Mouse (Mus musculus) left cerebral cortex, adult 8-10 months (tissue): Measurements from ENCODE around the gene Calhm1. TPM values are rescaled to one million over a fixed set of nuclear protein-coding genes. Genes with fewer than 3 reads are reported as not detected.
A peak's percentile ranks its signal among the peaks of the same experiment; 100 is the strongest.

Source experiments
- DNase-seq, 2 experiments: peaks; one replicate each; pipeline ENCODE4 v3.0.0; 2022; ENCODE audit warnings: low spot score in 2 of 2
- total RNA-seq, 4 experiments: library from RNA; stranded (reverse); gene quantifications; 2 replicates each; pipeline ENCODE4 v1.2.4; 2022

Gene Calhm1
- not detected for total RNA-seq

DNA sequence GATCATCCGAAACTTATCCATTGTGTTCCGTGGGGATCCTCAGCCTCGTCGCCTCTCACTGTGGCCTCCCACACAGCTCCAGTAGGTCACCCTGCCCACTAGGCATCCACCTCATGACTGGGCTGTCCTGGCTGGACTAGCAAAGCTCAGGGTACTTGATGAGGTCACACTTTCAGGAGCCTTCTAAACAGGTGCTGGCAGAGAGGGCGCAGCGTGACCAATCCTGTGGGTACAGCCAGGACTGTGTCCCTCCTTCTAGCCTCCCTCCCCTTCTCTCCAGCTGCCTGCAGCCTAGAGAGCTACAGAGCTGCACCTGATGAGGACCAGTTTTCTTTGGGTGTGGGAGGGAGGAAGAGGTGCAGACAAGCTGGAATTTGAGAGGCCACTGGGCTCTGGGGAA, at the start of gene Calhm1:
Calhm1 (minus strand) TSS at position 101 of the 400 bp plus-strand sequence.
- no peak for DNase-seq

DNA sequence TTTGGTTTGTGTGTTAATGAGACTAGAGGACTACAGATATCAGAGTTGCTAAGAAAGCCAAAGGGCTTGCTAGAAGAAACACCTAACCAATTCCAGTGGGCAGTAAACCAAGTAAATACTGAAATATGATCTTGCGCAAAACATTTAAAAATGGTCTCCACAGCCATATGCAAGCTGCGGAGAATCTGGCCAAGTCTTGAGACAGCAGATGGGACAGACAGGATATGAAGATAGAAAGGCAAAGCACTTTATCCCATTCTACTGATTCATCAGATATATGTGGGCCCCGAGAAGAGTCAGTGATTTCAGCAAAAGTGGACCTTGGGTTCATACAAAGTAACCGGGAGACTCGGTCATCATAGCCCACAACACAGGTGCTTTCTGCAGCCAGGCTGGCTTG, 48.1 kb upstream of the Calhm1 start:
- no peak for DNase-seq

DNA sequence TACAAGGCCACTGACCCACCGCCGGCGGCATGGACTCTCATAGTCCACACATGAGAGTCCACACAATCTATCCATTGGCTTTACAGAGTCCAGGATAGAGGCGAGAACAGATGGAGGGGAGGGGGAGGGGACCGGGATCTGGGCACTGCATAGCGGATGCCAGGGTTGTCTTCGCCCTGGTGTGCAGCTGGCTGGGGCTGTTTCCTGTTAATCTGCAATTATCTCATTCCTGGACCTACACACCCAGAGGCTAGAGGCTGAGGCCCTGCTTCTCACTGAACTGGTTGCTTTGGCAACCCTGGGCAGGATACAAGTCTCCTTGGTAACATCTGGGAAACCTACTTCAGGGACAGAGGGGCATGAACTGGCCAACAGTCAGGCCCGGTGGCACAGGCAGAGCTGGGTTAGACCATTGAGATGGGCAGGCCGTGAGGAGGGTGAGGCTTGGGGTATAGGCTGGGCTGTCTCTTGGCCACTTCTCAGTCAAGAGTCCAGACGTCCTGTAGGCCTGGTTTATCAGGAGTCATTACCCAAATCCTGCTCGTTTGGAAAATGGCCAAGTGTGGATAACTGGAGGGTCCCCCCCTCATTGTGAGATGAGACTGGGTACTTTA, 44.6 kb upstream of the Calhm1 start:
- DNase-seq, result no peak

DNA sequence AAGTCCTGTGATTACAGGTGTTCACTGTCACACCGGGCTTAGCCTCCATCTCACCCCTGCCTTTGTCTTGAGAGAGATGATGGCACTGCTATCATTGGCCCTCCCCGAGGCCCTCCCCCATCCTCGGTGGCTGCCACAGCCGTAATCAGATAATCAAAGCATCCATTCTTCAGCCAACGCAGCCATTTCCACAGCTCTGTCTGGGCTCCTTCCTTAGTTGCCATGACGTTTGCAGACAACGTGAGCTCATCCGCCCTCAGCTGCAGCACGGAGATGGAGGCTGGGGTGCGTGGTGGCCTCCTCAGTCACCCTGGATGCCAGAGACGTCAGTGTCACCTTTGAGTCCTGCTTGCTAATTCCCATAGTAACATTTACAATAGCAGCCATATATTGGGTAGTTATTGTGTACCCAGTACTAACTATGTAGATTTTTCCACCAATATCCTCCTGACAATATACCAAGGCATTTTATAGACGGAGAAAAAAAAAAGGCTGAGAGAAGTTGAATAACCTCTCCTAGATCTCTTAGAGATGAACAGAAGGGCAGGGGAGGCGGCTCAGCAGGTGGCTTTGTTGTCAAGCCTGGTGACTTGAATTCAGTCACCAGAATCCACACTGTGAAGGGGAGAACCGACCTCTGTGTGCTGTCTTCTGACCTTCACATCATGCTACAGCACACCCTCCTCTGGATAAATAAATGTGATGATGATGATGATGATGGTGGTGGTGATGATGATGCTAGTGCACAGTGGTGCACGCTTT, 42.6 kb upstream of the Calhm1 start:
- no peak for DNase-seq

DNA sequence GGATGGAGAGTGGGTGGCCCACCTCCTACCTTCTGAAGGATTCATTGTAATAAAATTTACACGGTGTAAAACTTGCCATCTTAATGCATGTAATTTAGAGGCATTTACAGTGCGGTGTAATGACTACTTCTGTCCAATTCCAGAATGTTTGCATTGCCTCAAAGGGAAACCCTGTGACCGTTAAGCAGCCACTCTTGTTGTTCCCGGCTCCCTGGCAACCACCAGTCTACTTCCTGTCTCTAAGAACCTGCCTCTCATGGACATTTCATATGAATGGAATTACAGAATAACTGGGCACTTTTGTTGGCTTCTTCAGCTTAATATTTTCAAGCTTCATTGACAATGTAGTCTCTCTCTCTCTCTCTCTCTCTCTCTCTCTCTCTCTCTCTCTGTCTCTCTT, 40.7 kb upstream of the Calhm1 start:
- DNase-seq, result no peak

DNA sequence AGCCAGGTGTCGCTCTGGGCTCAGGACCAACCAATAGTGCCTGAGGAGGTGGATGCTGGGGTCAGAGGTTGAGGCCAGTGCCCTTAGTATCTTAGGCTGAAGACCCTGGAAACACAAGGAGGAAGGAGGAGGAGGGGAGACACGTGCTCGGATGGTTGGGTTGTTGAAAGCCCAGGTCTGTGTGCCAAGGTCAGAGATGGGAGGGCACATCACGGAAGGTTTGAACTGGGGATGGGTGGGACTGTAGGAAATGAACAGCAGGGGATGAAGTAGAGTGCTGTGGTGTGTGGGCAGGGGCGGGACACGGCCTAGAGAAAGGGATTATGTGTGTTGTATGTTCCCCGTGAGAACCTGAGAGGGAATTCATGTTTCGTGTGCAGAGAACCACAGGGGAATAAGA, 40.2 kb upstream of the Calhm1 start:
- no peak for DNase-seq

DNA sequence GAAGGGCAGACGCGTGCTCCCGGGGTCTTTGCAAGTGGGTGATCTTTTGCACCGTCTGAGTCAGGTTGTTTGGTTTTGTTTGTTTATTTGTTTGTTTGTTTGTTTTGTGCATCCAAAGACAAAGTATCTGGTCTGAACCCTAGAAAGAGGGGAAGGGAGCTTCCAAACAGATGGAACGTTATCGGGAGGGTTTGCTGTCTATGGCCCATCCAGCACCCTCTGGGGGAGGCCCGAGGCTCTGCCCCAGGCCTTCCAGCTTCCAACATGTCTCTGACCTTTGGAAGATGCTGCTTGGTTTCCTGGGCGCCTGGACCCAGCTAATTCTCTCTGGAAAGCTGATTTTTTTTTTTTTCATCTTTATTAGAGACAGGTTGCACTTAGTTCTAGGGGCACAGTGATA, 36.0 kb upstream of the Calhm1 start:
- no peak for DNase-seq

DNA sequence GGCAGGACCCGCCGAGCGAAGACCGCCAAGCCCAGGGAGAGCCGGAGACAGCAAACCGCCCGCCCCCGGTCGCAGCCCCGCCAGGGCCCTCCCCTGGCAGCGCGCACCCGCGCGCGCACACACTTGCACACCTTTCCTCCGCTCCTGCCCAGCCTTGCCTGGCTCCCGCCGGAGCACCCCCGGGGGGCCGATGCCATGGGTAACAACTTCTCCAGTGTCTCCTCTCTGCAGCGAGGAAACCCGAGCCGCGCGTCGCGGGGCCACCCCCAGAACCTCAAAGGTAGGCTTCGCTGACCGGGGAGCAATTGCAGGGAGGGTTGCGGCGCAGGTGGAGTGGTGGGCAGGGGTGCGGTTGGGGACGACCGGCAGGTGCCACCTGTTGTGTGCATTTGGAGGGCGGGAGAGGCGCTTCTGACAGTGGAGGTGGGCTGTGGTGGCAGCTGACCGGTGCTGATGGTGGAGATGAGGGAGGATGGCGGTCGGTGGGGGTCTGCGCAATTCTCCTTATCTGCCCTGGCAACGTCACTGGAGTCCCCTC, 35.3 kb upstream of the Calhm1 start:
- DNase-seq, result peak in 1 of 2 experiments; percentile 31

DNA sequence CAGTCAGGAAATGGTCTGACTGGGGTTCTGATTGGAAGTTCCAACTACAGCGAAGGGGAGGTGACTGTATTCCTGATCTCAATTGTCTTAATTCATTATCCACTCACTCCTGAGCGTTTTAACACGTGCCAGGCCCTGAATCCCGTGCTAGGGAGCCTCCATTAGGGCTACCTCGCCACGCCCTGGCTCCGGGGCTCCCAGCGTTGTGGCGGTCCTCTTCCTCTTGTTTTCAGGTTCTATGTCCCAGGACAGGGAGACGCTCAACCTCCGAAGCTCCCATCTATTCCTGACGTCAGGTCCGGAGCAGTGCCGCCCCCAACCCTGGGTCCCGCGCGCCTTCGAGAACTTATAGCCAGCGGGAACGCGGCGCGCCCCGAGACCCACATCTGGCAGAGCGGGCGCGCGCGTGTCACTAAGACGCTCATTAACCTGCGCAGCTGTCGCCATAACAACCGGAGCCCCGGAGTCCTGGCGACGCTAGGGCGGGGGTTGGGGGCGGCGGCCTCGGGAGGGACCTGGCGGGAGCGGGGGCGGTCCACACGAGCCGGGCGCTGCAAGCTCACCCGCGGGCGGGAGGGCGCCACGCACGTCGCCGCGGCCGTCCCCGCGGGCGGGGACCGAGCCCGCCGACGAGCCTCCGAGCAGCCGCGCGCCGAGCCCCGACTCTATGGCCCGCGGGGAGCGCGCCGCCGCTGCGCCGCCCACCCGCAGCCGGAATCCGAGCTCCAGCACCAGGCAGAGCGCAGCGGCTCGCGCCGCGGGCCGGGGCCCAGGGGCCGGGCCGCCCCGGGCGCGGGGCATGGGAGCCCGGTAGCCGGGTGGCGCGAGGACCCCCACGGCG, 34.6 kb upstream of the Calhm1 start, which contains the start of gene Neurl1a:
Neurl1a (plus strand) TSS at position 390 of the 841 bp plus-strand sequence.
- peak; percentile 46 to 73 for DNase-seq

DNA sequence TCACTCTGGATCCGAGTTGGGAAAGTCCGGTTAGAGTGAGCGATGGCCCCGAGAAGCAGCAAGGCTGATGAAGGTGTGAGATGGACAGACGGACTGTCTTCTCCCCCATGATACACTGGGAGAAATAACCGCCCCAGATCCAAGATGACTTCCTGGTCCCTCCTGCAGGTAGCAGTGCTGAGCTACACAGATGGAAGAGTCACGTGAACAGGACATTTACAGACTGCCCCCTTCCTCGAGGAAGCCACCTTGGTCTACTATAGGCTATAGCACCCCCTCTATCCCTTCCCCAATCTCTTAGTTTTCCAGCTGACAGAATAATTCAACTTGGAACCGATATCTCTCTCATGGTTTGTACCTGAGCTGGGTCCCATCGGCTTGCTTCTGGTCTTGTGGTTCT, 33.9 kb upstream of the Calhm1 start:
- DNase-seq, result no peak

DNA sequence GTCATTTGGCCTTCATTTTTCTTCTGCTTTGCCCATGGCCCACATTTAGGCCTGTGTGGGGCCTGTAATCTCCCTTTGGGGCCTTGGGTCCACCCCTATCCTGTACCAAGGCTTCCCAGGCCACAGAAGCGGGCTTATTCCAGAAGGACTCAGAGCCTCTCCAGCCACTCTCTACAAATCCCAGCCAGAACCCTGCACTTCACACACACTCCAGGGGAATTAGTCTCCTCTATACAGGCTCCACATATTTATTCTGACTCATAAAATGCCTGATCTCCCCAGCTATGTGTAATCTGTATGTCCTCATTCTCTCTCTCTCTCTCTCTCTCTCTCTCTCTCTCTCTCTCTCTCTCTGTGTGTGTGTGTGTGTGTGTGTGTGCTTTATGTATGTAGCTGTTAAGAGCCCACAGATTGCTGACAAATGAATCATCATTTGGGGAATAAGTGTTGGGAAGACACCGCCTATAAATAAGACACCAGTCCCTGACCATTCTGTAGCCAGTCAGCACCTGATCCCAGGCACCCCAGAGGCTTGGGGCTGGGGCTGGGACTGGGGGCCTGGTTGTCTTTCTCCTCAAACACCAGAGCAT, 33.0 kb upstream of the Calhm1 start:
- no peak for DNase-seq

DNA sequence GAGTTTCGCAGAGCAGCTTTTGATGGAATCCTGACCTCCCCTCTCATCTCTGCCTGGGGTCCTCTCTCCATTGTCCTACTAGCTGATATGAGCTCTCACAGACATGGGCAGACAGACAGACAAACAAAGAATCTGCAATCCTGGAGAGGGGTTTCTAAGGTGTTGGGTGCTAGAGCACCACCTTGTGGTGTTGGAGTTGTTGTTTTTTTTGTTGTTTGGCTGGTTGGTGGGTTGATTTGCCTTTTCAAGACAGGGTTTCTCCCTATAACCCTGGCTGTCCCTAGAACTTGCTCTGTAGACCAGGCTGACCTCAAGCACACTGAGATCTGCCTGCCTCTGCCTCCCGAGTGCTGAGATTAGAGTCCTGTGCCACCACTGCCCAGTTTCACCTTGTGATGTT, 31.4 kb upstream of the Calhm1 start:
- DNase-seq, result no peak

DNA sequence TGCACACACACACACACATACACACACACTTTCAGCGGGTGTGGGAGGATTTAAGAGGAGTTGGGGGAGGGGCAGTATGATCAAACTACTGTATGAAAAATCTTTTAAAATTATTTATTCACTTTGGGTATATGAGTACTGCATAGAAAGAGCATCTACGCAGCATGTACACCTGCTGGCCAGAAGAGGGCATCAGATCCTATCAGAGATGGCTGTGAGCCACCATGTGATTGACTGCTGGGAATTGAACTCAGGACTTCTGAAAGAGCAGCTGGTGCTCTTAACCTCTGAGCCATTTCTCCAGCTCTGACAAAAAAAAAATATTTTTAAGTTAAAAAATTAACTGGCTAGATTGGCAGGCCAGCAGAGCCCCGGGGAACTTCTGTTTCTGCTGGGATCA, 30.5 kb upstream of the Calhm1 start:
- no peak for DNase-seq

DNA sequence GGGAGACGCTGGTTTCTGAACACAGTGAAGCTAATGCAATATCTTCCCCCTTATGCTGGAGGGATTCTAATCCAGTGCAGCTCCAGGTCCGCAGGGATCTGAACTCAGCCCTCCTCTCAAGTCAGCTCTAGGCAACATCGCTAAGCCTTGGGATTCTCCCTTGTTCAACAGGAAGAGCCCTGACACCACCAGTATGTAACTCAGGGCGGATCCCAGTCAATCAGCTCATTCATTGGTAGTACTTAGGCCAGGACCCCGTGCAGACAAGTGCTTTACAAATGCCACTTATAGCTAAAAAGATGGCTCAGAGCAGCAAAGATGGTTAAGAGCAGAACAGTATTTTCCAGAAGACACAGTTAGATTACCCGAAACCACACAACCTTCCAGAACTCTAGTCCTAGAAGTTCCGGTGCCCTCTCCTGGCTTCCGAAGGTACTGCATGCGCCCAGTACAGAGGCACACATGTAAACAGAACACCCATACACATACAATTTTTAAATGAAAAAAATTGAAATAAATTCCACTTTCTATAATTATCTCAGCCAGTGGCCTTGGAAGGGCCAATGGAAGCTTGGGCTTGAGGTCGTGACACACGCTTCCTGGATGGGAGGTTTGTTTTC, 24.8 kb upstream of the Calhm1 start:
- peak; percentile 68 to 92 for DNase-seq

DNA sequence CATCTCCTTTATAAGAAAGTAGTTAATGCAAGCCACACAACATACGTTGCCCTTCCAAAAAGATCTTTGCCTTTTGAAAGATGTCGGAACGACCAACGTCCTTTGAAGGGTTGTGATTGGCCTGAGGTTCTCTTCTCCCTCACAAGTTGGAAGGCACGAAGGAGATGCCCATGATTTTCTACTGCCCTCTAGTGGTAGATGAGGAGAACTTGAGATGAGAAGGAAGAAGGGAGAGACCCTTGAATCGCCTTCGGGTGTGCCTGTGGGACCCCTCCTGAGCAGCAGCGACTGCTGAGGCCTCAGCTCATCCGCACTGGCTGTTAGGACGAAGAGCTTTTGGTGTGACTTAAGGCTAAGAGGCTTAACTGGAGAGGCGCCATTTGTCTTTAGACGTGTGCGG, 24.2 kb upstream of the Calhm1 start:
- peak in 1 of 2 experiments; percentile 31 for DNase-seq

DNA sequence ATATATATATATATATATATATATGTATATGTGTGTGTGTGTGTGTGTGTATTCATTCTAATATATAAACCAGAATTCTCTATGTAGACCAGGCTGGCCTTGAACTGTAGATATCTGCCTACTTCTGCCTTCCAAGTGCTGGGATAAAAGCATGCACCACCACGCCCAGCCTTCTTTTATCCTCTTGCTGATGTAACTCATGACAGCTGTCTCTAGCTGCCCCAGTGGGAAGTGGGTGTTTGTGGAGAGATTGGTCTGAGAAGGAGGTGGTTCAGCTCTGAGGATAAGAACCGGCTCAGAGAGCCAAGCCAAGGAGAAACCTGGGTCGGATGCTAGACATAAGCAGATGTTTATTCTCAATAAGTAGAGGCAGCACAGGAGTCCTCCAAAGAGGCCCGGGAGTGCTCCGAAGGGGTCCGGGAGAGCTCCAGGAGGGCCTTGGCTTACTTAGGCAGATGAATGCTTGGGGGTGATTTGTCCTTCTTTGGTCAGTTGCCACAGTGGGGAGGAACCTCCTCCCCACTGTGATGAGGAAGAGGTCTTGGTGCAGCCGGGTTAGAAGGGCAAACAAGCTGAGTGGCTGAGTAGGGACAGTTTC, 23.7 kb upstream of the Calhm1 start:
- DNase-seq, result no peak

DNA sequence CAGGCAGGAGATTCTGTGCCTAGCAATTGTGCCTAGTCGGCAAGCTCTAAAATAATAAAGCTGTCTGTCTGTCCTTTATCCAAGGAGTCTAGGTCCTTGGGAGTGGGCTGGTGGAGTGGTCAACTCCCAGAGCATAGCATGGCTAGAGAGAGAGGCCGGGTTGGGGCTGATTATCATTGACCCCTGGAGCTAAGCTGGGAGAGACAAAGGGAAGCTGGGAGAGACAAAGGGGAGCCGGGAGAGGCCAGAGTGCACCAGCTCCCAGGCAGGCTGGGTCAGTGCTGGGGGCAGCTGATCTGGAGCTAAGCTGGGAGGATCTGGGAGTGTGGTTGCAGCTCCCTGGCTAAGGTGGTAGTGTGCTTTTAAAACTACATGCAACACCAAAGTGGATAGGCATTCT, 22.7 kb upstream of the Calhm1 start:
- DNase-seq, result no peak

DNA sequence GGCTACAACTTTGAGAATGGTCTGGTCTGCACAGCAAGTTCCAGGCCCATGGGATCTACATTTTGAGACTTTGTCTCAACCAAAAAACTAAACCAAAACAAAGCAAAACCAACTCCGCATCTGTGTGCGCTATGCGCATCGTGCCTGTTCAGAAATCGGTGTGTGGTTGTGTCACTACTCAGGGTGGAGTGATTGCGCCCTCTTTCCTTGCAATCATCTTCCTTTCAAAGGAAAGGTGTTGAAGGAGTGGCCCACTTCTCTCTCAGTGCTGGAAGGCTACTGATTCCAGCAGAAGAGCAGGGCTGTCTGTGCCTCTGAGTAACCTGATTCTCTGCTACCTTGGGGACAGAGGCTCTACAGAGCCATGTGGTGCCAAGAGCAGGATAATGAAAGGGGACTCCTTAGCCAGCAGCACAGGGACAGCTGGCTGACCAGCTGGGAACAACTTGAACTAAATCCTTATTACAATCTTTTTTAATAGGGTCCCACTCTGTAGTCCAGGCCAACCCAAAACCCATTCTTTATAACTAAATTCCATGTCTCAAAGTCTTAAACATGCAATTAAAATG, 19.2 kb upstream of the Calhm1 start:
- no peak for DNase-seq

DNA sequence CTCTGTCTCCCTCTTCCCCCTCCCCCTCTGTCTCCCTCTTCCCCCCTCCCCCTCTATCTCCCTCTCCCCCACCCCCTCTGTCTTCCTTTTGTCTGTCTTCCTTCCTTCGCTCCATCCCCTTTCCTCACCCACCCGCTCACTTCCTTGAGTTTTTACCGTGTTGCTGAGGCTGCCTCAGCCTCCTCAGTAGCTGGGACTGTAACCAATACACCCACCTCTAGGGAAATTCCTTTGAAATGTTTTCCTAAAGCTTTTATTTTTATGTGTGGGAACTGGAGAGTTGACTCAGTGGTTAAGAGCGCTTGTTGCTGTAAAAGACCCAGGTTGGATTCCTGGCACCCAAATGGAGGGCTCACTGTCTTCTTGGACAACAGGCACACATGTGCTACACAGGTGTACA, 17.6 kb upstream of the Calhm1 start:
- DNase-seq, result no peak

DNA sequence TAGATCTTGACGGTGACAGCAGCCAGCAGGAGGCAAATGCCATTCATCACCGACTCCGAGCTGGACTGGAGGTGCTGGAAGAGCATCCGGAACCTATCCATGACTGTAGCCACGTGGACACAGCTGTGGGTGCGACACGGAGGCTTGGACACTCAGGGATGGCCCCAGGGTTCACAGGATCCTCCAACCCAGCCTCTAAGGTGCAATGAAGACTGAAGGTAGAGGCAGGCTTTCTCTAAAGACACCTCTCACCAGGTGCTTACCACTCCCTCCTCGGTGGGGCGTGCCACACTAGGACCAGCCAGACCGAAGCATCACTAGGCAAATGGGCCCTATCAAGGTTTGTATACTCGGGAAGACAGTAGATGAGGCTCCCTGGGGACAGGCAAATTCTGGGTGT, 13.6 kb upstream of the Calhm1 start, which contains the start of gene Calhm3:
Calhm3 (minus strand) TSS at position 101 of the 400 bp plus-strand sequence.
- no peak for DNase-seq
